Mouse (Mus musculus) C2C12 (cell line): ENCODE data around the gene Akap5.

Source experiments
- CTCF ChIP-seq: IDR thresholded peaks from one replicate; pipeline ENCODE4 v1.5.1; 2011; ENCODE audit not compliant: control insufficient read depth, insufficient read depth, insufficient read length
- MAX ChIP-seq: IDR thresholded peaks from one replicate; pipeline ENCODE4 v1.6.1; 2011; ENCODE audit warnings: mild to moderate bottlenecking, control low read depth
- USF1 ChIP-seq: IDR thresholded peaks from one replicate; pipeline ENCODE4 v1.6.1; 2011; ENCODE audit warnings: low read depth, mild to moderate bottlenecking, control low read depth, moderate library complexity

- TF ChIP-seq CTCF (no peak), MAX (no peak), USF1 (no peak)
These were observed 46.5 kb upstream of the Akap5 start for GRCm38 (mm10) chr12:76278209-76278608.
